Mouse (Mus musculus) spleen, postnatal 0 days (tissue): ENCODE measurements around the gene Lnx1. TPM values are rescaled to one million over a fixed set of nuclear protein-coding genes. Genes with fewer than 3 reads are reported as not detected.

ENCODE experiments used
- polyA plus RNA-seq: library from polyadenylated mRNA; unstranded; fragments of >200 nt; fragmentation: Nextera tagmentation; extraction: Ambion mirVana; gene quantifications from 2 replicates; pipeline ENCODE4 v1.2.1, GENCODE M21; 2015

The Lnx1 gene
- polyA plus RNA-seq = 0.05 and 0.10 TPM in 2 replicates

DNA sequence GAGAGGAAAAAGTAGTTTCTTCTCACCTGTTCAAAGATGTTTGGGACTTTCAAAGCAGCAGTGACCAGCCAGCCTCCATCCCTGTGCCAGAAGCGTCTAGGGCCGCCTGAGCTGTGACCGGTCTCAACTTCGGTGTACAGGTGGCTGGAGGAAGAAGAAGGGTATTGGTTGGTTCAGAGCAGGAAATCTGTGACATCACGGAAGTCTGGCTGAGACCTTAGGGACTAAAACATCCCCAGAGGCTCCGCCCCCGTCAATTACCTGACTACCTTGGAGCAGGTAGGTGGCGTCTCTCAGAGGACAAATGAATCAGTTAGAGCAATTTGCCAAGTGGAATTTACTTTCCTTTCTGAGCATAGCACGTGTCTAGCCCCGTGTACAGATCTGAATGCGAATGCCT lies at the start of gene Lnx1:
Gene Lnx1, minus strand, starts transcription at position 147 of the 400 bp plus-strand sequence.

Other genes starting within 250 kb of the Lnx1 start
- 12.2 and 14.8 TPM in 2 replicates for gene Scfd2, start 171.2 kb downstream of the Lnx1 start, polyA plus RNA-seq
- 47.7 and 51.5 TPM in 2 replicates for gene Fip1l1, start 167.5 kb downstream of the Lnx1 start, polyA plus RNA-seq